9 mouse cellular contexts compared by ENCODE assay signal in the genomic region with DNA sequence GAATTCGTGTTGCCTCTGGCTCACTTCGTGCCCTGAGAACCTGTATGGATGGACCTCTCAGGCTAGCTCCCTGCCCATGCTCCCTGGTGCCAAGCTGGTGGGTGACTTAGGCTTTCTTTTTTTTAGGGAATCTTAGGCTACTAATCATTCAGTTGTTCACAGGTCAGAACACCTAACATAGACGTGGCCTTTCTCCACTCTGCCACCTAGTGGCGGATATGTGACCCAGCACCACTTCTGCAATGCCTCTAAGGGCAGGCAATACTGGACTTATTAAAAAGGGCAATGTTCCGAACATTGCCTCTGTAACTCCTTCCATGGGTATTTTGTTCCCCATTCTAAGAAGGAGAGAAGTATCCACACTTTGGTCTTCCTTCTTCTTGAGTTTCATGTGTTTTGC. TPM values are rescaled to one million over a fixed set of nuclear protein-coding genes. Genes with fewer than 3 reads are reported as not detected.
A peak's percentile ranks its signal among the peaks of the same experiment; 100 is the strongest.
DNase-seq lines count a peak whose midpoint lies in the region; ATAC-seq and TF ChIP-seq lines count a peak whose summit lies in the region.
"Had no signal": no experiment of that assay in that cellular context is flagged by ENCODE, and none has a peak within 500 bp of the region (broad histone marks: within the 10 kb centered on the region; RNA-seq: fewer than 3 reads in every experiment).

No protein-coding gene starts in this region.

- H3K9ac ChIP-seq in heart, adult 2 months (ENCODE audit: low read depth, low read length), result no peak overlapping the region
- no peak overlapping the region for H3K9ac ChIP-seq in limb, embryonic 11.5 days (ENCODE audit: low read length)
- H3K9ac ChIP-seq: embryonic facial prominence, embryonic 13.5 days had no signal

- no peaks in the 10 kb centered on the region for H3K4me1 ChIP-seq in heart, adult 2 months (ENCODE audit: control insufficient read depth, insufficient read depth, low read length)
- no peaks in the 10 kb centered on the region for H3K4me1 ChIP-seq in heart, embryonic 10.5 days
- H3K4me1 ChIP-seq in cortical plate, adult 2 months (ENCODE audit: control insufficient read depth, insufficient read depth, low read length), result no peaks in the 10 kb centered on the region
- no peaks in the 10 kb centered on the region for H3K4me1 ChIP-seq in limb, embryonic 11.5 days (ENCODE audit: control insufficient read depth, insufficient read depth, low read length)

- no peak overlapping the region for H3K27ac ChIP-seq in heart, adult 2 months
- no peak overlapping the region for H3K27ac ChIP-seq in heart, embryonic 10.5 days
- no peak overlapping the region for H3K27ac ChIP-seq in cortical plate, adult 2 months (ENCODE audit: insufficient read depth, low read length)
- no peak overlapping the region for H3K27ac ChIP-seq in limb, embryonic 11.5 days (replicated peaks; ENCODE audit: low read depth, low read length)
- H3K27ac ChIP-seq: embryonic facial prominence, embryonic 13.5 days had no signal

- no peak for TF ChIP-seq EP300 in heart, adult 2 months (IDR thresholded peaks at IDR 0.05; ENCODE audit: insufficient read depth, low read depth, low read length)

- no peak overlapping the region for H3K4me2 ChIP-seq in limb, embryonic 11.5 days (ENCODE audit: low read depth, severe bottlenecking)
- H3K4me2 ChIP-seq: embryonic facial prominence, embryonic 13.5 days had no signal

- TF ChIP-seq CTCF in heart, adult 2 months (IDR thresholded peaks at IDR 0.05), result peak; percentile 74
- peak; percentile 46; the same call in 1 of the 2 replicates for TF ChIP-seq CTCF in cortical plate, adult 2 months (IDR thresholded peaks at IDR 0.05; ENCODE audit: extremely low read depth, insufficient read depth, low read length)

- ATAC-seq in limb, embryonic 11.5 days (ENCODE audit: insufficient number of reproducible peaks, low FRiP score, low TSS enrichment, low read depth), result no peak

- TF ChIP-seq POLR2A in heart, adult 2 months (IDR thresholded peaks at IDR 0.05; ENCODE audit: insufficient read depth, low read depth, low read length), result no peak
- TF ChIP-seq POLR2A in cortical plate, adult 2 months (IDR thresholded peaks at IDR 0.05; ENCODE audit: extremely low read depth, insufficient read depth, low read length), result no peak

- no peaks in the 10 kb centered on the region for H3K9me3 ChIP-seq in heart, embryonic 10.5 days
- no peaks in the 10 kb centered on the region for H3K9me3 ChIP-seq in limb, embryonic 11.5 days (ENCODE audit: control insufficient read depth, low read length)
- H3K9me3 ChIP-seq: embryonic facial prominence, embryonic 13.5 days had no signal

- no peaks in the 10 kb centered on the region for H3K79me2 ChIP-seq in heart, adult 2 months (replicated peaks; ENCODE audit: control insufficient read depth, insufficient read depth, low read length)

- WGBS in heart, adult 2 months, result 55% methylated on average over 5 of the region's 5 CpGs
- WGBS in heart, embryonic 10.5 days, result 53% methylated on average over 5 of the region's 5 CpGs
- WGBS in limb, embryonic 11.5 days, result 61% methylated on average over 5 of the region's 5 CpGs

- intact Hi-C loops in heart, adult 2 months (cut with DNase I), result no loop called here

- no peak for DNase-seq in heart, adult 2 months
- no peak for DNase-seq in heart, embryonic 10.5 days (ENCODE audit: low spot score)
- peak; percentile 62 for DNase-seq in 3T3-L1 (ENCODE audit: low read depth, low spot score)
- DNase-seq in T-cell, adult 2 months (ENCODE audit: low spot score), result peak; percentile 1
- DNase-seq in limb, embryonic 11.5 days (ENCODE audit: low spot score), result peak; percentile 46
- peak; percentile 14 to 18 for DNase-seq in thymus, postnatal 36 days
- DNase-seq in layer of hippocampus, postnatal 25 days (ENCODE audit: extremely low spot score in 1 of 2, low spot score in 1 of 2), result no peak

- no peaks in the 10 kb centered on the region for H3K36me3 ChIP-seq in heart, adult 2 months (ENCODE audit: control insufficient read depth, insufficient read depth, low read length)
- H3K36me3 ChIP-seq in heart, embryonic 10.5 days, result no peaks in the 10 kb centered on the region
- no peaks in the 10 kb centered on the region for H3K36me3 ChIP-seq in limb, embryonic 11.5 days (ENCODE audit: control insufficient read depth, insufficient read depth, low read length)
- H3K36me3 ChIP-seq: embryonic facial prominence, embryonic 13.5 days had no signal

- H3K27me3 ChIP-seq in heart, adult 2 months (ENCODE audit: control insufficient read depth, insufficient read depth, low read length), result no peaks in the 10 kb centered on the region
- no peaks in the 10 kb centered on the region for H3K27me3 ChIP-seq in heart, embryonic 10.5 days (ENCODE audit: insufficient read depth, poor library complexity, severe bottlenecking)
- no peaks in the 10 kb centered on the region for H3K27me3 ChIP-seq in limb, embryonic 11.5 days (ENCODE audit: control insufficient read depth, insufficient read depth, low read length)
- H3K27me3 ChIP-seq: embryonic facial prominence, embryonic 13.5 days had no signal

- H3K4me3 ChIP-seq in heart, adult 2 months, result no peak overlapping the region
- no peak overlapping the region for H3K4me3 ChIP-seq in heart, embryonic 10.5 days
- H3K4me3 ChIP-seq in cortical plate, adult 2 months (ENCODE audit: insufficient read depth, low read length), result no peak overlapping the region
- no peak overlapping the region for H3K4me3 ChIP-seq in limb, embryonic 11.5 days (ENCODE audit: low read depth, low read length)
- H3K4me3 ChIP-seq: embryonic facial prominence, embryonic 13.5 days had no signal

RNA-seq across cellular contexts. Expression of a gene that starts 45.2 kb away (rescaled TPM):
- not detected for total RNA-seq in heart, adult 2 months (2021)
- not detected in 2 replicates for polyA plus RNA-seq in heart, adult 2 months (2012; rRNA removed)
- not detected in 2 replicates for polyA plus RNA-seq in heart, embryonic 10.5 days (2016; fragmentation: Nextera tagmentation; extraction: Ambion mirVana)
- polyA plus RNA-seq in cortical plate, adult 2 months (2012; rRNA removed), result not detected in 2 replicates
- not detected in 2 replicates for polyA plus RNA-seq in limb, embryonic 11.5 days (2014; fragmentation: Nextera tagmentation; extraction: Ambion mirVana)
- not detected for total RNA-seq in layer of hippocampus, postnatal 25 days (2021)
- polyA plus RNA-seq: embryonic facial prominence, embryonic 13.5 days had no signal

Comparison
In these comparisons a context has a peak if more than half of its experiments do, and no peak if none do; other contexts are left out.
1. DNase-seq: peak in 3T3-L1 (single experiment), T-cell, adult 2 months (single experiment), limb, embryonic 11.5 days (single experiment) and thymus, postnatal 36 days (2 of 2); none in heart, adult 2 months (0 of 2), heart, embryonic 10.5 days (single experiment) and layer of hippocampus, postnatal 25 days (0 of 2).